In genomic region chr13:43503395-43503850, GRCm38 (mm10) we compare ENCODE assay signal across 8 mouse cellular contexts. TPM values are rescaled to one million over a fixed set of nuclear protein-coding genes. Genes with fewer than 3 reads are reported as not detected.
DNase-seq lines count a peak whose midpoint lies in the region; ATAC-seq and TF ChIP-seq lines count a peak whose summit lies in the region.

No protein-coding gene starts in this region.

- peak overlapping the region; percentile 71; the same call in 1 of the 2 replicates for H3K27ac ChIP-seq in embryonic facial prominence, embryonic 12.5 days
- peak overlapping the region; percentile 86 for H3K27ac ChIP-seq in hindbrain, embryonic 12.5 days
- no peak overlapping the region for H3K27ac ChIP-seq in limb, embryonic 14.5 days (replicated peaks; ENCODE audit: low read depth, low read length)
- peak overlapping the region; percentile 79 for H3K27ac ChIP-seq in midbrain, embryonic 13.5 days

- no peaks in the 10 kb centered on the region for H3K36me3 ChIP-seq in embryonic facial prominence, embryonic 12.5 days
- H3K36me3 ChIP-seq in hindbrain, embryonic 12.5 days = no peaks in the 10 kb centered on the region
- no peaks in the 10 kb centered on the region for H3K36me3 ChIP-seq in limb, embryonic 14.5 days (ENCODE audit: control insufficient read depth, insufficient read depth, low read length)
- no peaks in the 10 kb centered on the region for H3K36me3 ChIP-seq in midbrain, embryonic 13.5 days

- no peaks in the 10 kb centered on the region for H3K27me3 ChIP-seq in embryonic facial prominence, embryonic 12.5 days
- no peaks in the 10 kb centered on the region for H3K27me3 ChIP-seq in hindbrain, embryonic 12.5 days
- no peaks in the 10 kb centered on the region for H3K27me3 ChIP-seq in limb, embryonic 14.5 days (ENCODE audit: control insufficient read depth, insufficient read depth, low read length)
- H3K27me3 ChIP-seq in midbrain, embryonic 13.5 days = no peaks in the 10 kb centered on the region

- H3K4me3 ChIP-seq in embryonic facial prominence, embryonic 12.5 days = peak overlapping the region; percentile 30
- peak overlapping the region; percentile 24 for H3K4me3 ChIP-seq in hindbrain, embryonic 12.5 days
- H3K4me3 ChIP-seq in limb, embryonic 14.5 days (replicated peaks; ENCODE audit: low read length) = peak overlapping the region; percentile 23
- peak overlapping the region; percentile 27 for H3K4me3 ChIP-seq in midbrain, embryonic 13.5 days (replicated peaks)

- peaks cover 12% of the 10 kb centered on the region for H3K4me1 ChIP-seq in embryonic facial prominence, embryonic 12.5 days
- peaks cover 15% of the 10 kb centered on the region for H3K4me1 ChIP-seq in hindbrain, embryonic 12.5 days
- H3K4me1 ChIP-seq in limb, embryonic 14.5 days (ENCODE audit: control insufficient read depth, insufficient read depth, low read length) = peaks cover 7% of the 10 kb centered on the region; the same call in 1 of the 2 replicates
- H3K4me1 ChIP-seq in midbrain, embryonic 13.5 days (replicated peaks) = peaks cover 14% of the 10 kb centered on the region

- no peaks in the 10 kb centered on the region for H3K9me3 ChIP-seq in embryonic facial prominence, embryonic 12.5 days
- no peaks in the 10 kb centered on the region for H3K9me3 ChIP-seq in hindbrain, embryonic 12.5 days (replicated peaks)
- no peaks in the 10 kb centered on the region for H3K9me3 ChIP-seq in limb, embryonic 14.5 days (ENCODE audit: control insufficient read depth, low read length)
- no peaks in the 10 kb centered on the region for H3K9me3 ChIP-seq in midbrain, embryonic 13.5 days

- peak overlapping the region; percentile 53 for H3K4me2 ChIP-seq in embryonic facial prominence, embryonic 12.5 days (replicated peaks)
- peak overlapping the region; percentile 56 for H3K4me2 ChIP-seq in hindbrain, embryonic 12.5 days (replicated peaks)
- peak overlapping the region; percentile 40 for H3K4me2 ChIP-seq in limb, embryonic 14.5 days (replicated peaks; ENCODE audit: low read depth, low read length, severe bottlenecking)
- H3K4me2 ChIP-seq in midbrain, embryonic 13.5 days (replicated peaks) = peak overlapping the region; percentile 56

- peak; percentile 58 for DNase-seq in left cerebral cortex, postnatal 4 days
- DNase-seq in left cerebral cortex, adult 18-20 months (ENCODE audit: low spot score in 2 of 2) = no peak
- DNase-seq in limb, embryonic 14.5 days (ENCODE audit: low spot score) = peak; percentile 70
- DNase-seq in thymus, postnatal 0 days (ENCODE audit: low spot score) = peak; percentile 55
- DNase-seq in layer of hippocampus, adult 9-10 months (ENCODE audit: low spot score) = no peak

- TF ChIP-seq POLR2A in limb, embryonic 14.5 days (IDR thresholded peaks at IDR 0.05; ENCODE audit: borderline replicate concordance, extremely low read depth, insufficient read depth, insufficient read length) = no peak

- WGBS in embryonic facial prominence, embryonic 12.5 days = under 1% methylated on average over 19 of the region's 19 CpGs
- 1% methylated on average over 18 of the region's 19 CpGs for WGBS in hindbrain, embryonic 12.5 days
- 2% methylated on average over 19 of the region's 19 CpGs for WGBS in limb, embryonic 14.5 days
- whole genome bisulfite sequencing in midbrain, embryonic 13.5 days = under 1% methylated on average over 19 of the region's 19 CpGs

- H3K9ac ChIP-seq in embryonic facial prominence, embryonic 12.5 days = peak overlapping the region; percentile 38
- H3K9ac ChIP-seq in hindbrain, embryonic 12.5 days = peak overlapping the region; percentile 56
- H3K9ac ChIP-seq in limb, embryonic 14.5 days (ENCODE audit: low read depth, low read length, severe bottlenecking) = peak overlapping the region; percentile 50
- H3K9ac ChIP-seq in midbrain, embryonic 13.5 days (replicated peaks) = peak overlapping the region; percentile 60

- ATAC-seq in embryonic facial prominence, embryonic 12.5 days (ENCODE audit: insufficient number of reproducible peaks, insufficient read depth, low FRiP score, low TSS enrichment) = peak; percentile 68; the same call in 1 of the 2 replicates
- peak; percentile 82 for ATAC-seq in hindbrain, embryonic 12.5 days (ENCODE audit: low FRiP score)
- peak; percentile 81 for ATAC-seq in limb, embryonic 14.5 days (ENCODE audit: low FRiP score, low read depth)
- peak; percentile 82 for ATAC-seq in midbrain, embryonic 13.5 days

- intact Hi-C loops in left cerebral cortex, postnatal 4 days (cut with DNase I) = no loop called here

RNA-seq across cellular contexts. Expression of gene Ranbp9, which starts 22.3 kb away (rescaled TPM):
- 10 to 100 TPM; 64.7 to 66.3 TPM for total RNA-seq in left cerebral cortex, postnatal 4 days (2021)
- 100 to 1,000 TPM; 102 to 105 TPM for total RNA-seq in left cerebral cortex, adult 18-20 months (2021)
- polyA plus RNA-seq in embryonic facial prominence, embryonic 12.5 days (2016; fragmentation: Nextera tagmentation; extraction: Ambion mirVana) = 10.3 and 10.6 TPM in 2 replicates
- 12.2 and 12.8 TPM in 2 replicates for polyA plus RNA-seq in hindbrain, embryonic 12.5 days (2016; fragmentation: Nextera tagmentation; extraction: Ambion mirVana)
- polyA plus RNA-seq in limb, embryonic 14.5 days (2012; rRNA removed) = 34.5 and 36.9 TPM in 2 replicates
- polyA plus RNA-seq in limb, embryonic 14.5 days (2014; fragmentation: Nextera tagmentation; extraction: Ambion mirVana) = 12.6 and 14.2 TPM in 2 replicates
- polyA plus RNA-seq in midbrain, embryonic 13.5 days (2015; fragmentation: Nextera tagmentation; extraction: Ambion mirVana) = 11.7 and 14.4 TPM in 2 replicates
- 13.1 and 15.3 TPM in 2 replicates for polyA plus RNA-seq in thymus, postnatal 0 days (2015; fragmentation: Nextera tagmentation; extraction: Ambion mirVana)

RNA-seq across cellular contexts. Expression of gene Mcur1, which starts 56.6 kb away (rescaled TPM):
- total RNA-seq in left cerebral cortex, postnatal 4 days (2021) = 1 to 10 TPM; 7.0 to 7.9 TPM
- 10 to 100 TPM; 17.1 to 17.9 TPM for total RNA-seq in left cerebral cortex, adult 18-20 months (2021)
- polyA plus RNA-seq in embryonic facial prominence, embryonic 12.5 days (2016; fragmentation: Nextera tagmentation; extraction: Ambion mirVana) = 13.5 and 15.0 TPM in 2 replicates
- 12.4 and 13.0 TPM in 2 replicates for polyA plus RNA-seq in hindbrain, embryonic 12.5 days (2016; fragmentation: Nextera tagmentation; extraction: Ambion mirVana)
- 19.7 and 23.1 TPM in 2 replicates for polyA plus RNA-seq in limb, embryonic 14.5 days (2012; rRNA removed)
- 18.1 and 20.5 TPM in 2 replicates for polyA plus RNA-seq in limb, embryonic 14.5 days (2014; fragmentation: Nextera tagmentation; extraction: Ambion mirVana)
- 8.1 and 8.2 TPM in 2 replicates for polyA plus RNA-seq in midbrain, embryonic 13.5 days (2015; fragmentation: Nextera tagmentation; extraction: Ambion mirVana)
- polyA plus RNA-seq in thymus, postnatal 0 days (2015; fragmentation: Nextera tagmentation; extraction: Ambion mirVana) = 11.9 and 12.7 TPM in 2 replicates

Comparison
In these comparisons a context has a peak if more than half of its experiments do, and no peak if none do; other contexts are left out.
1. DNase-seq: peak in left cerebral cortex, postnatal 4 days (single experiment), limb, embryonic 14.5 days (single experiment) and thymus, postnatal 0 days (single experiment); none in left cerebral cortex, adult 18-20 months (0 of 2) and layer of hippocampus, adult 9-10 months (single experiment).
2. Peak in every context shown above with its lines, with median percentiles within 50 percentile points of each other: ATAC-seq, H3K4me2 ChIP-seq, H3K4me3 ChIP-seq and H3K9ac ChIP-seq.